Mouse (Mus musculus) intestine, embryonic 15.5 days (tissue): Measurements from ENCODE around the gene Masp1. TPM values are rescaled to one million over a fixed set of nuclear protein-coding genes. Genes with fewer than 3 reads are reported as not detected.
A peak's percentile ranks its signal among the peaks of the same experiment; 100 is the strongest.

ENCODE experiments used
- ATAC-seq: fragments of 200-750 bp; cut with Nextera tagmentation; 2 replicates; pipeline ENCODE4 v1.8.0; 2017; ENCODE audit warnings: moderate TSS enrichment, moderate library complexity
- H3K27ac ChIP-seq: fragments of 300-500 bp; sonication (generic); 2 replicates; pipeline ENCODE4 v1.5.1; 2015; ENCODE audit warnings: mild to moderate bottlenecking, inconsistent platforms
- H3K27me3 ChIP-seq: fragments of 300-500 bp; sonication (generic); replicated peaks from 2 replicates; pipeline ENCODE4 v1.6.1; 2015; ENCODE audit warnings: inconsistent platforms
- H3K36me3 ChIP-seq: fragments of 300-500 bp; sonication (generic); 2 replicates; pipeline ENCODE4 v1.6.1; 2015; ENCODE audit warnings: inconsistent platforms
- H3K4me1 ChIP-seq: fragments of 300-500 bp; sonication (generic); replicated peaks from 2 replicates; pipeline ENCODE4 v1.6.1; 2015; ENCODE audit warnings: inconsistent platforms
- H3K4me2 ChIP-seq: fragments of 300-500 bp; sonication (generic); replicated peaks from 2 replicates; pipeline ENCODE4 v1.6.1; 2015; ENCODE audit warnings: mild to moderate bottlenecking, inconsistent platforms
- H3K4me3 ChIP-seq: fragments of 300-500 bp; sonication (generic); replicated peaks from 2 replicates; pipeline ENCODE4 v1.5.1; 2015; ENCODE audit warnings: inconsistent platforms
- H3K9ac ChIP-seq: fragments of 300-500 bp; sonication (generic); 2 replicates; pipeline ENCODE4 v1.6.1; 2015; ENCODE audit warnings: inconsistent platforms
- H3K9me3 ChIP-seq: fragments of 300-500 bp; sonication (generic); 2 replicates; pipeline ENCODE4 v1.6.1; 2016; ENCODE audit warnings: inconsistent platforms
- WGBS: fragments of 180-500 bp; shearing (Covaris S2); methylation state at CpG from one replicate; pipeline ENCODE4 v1.1.7; 2015; 5-methylcytosine and 5-hydroxymethylcytosine counted together
- polyA plus RNA-seq: library from polyadenylated mRNA; unstranded; fragments of >200 nt; fragmentation: Nextera tagmentation; extraction: Ambion mirVana; gene quantifications from 2 replicates; pipeline ENCODE4 v1.2.1, GENCODE M21; 2015

Masp1 gene
- polyA plus RNA-seq, 1 experiment from 2014 or later: 4.5 TPM

DNA sequence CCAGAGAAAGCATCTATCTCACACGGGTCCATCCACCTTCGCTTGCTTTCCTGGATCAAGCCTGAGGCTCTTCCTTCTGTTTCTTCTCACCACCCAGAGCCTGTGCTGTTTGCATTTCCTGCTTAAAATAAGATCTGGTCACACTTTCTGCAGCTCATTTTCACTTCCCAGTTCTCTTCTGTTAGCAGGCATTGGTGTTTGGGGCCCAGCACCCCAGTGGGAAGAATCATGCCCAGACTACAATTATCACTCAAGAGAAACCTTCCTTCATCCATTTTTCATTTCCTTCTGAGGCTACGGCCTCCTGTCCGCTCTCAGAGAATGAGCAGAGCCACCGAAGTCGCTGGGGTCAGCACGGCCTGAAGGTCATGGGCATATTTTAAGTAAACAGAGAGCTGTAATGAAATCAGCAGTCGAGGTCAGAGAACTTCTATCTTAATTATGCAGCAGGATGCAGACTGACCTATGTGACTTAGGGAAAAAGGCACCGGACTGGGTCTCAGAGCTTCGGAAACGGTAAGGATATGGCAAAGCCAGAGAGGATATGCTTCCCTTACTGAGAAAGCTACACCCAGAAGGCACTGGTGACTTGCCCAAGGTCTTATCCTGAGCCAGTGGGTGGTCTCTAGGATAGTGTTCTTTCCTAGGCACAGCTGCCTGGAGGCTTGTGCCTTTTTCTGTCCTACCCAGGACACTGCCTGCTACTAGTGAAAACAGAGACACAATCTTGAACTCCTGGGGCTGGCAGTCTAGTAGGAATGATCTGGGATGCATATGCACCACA, 14.5 kb downstream of the Masp1 start:
- Histone ChIP-seq H3K4me1 (no peaks in the 10 kb centered on the region), H3K27ac (no peak overlapping the region), H3K36me3 (no peaks in the 10 kb centered on the region), H3K27me3 (no peaks in the 10 kb centered on the region), H3K4me2 (no peak overlapping the region), H3K9me3 (no peaks in the 10 kb centered on the region), H3K4me3 (no peak overlapping the region), H3K9ac (no peak overlapping the region)
- WGBS: 41% methylated on average over 11 of the region's 11 CpGs
- ATAC-seq: no peak

DNA sequence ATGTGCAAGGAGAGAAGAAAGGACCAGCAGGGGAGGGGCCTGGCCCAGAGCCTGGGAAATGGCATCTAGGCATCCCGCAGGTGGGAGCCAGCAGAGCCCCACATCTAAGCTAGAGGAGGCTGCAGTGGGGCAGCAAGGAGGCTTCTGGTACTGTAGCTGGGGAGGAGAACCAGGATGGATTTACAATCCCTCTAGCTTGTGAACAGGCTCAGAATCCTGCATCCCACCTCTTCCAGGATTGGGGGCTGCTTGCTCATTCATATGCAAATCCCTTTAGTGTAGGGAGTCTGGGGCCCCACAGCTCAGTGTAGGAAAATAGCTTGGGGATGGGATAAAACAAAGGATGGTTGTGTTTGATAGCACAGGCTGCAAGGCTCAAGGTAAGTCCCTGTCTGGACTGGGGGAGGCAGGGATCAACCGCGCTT, 16.3 kb downstream of the Masp1 start:
- H3K27ac ChIP-seq: no peak overlapping the region
- no peak overlapping the region for H3K4me2 ChIP-seq
- WGBS: 76% methylated on average over 3 of the region's 3 CpGs
- no peaks in the 10 kb centered on the region for H3K36me3 ChIP-seq
- H3K4me1 ChIP-seq: no peaks in the 10 kb centered on the region
- ATAC-seq: no peak
- no peak overlapping the region for H3K9ac ChIP-seq
- H3K9me3 ChIP-seq: no peaks in the 10 kb centered on the region
- no peaks in the 10 kb centered on the region for H3K27me3 ChIP-seq
- H3K4me3 ChIP-seq: no peak overlapping the region

DNA sequence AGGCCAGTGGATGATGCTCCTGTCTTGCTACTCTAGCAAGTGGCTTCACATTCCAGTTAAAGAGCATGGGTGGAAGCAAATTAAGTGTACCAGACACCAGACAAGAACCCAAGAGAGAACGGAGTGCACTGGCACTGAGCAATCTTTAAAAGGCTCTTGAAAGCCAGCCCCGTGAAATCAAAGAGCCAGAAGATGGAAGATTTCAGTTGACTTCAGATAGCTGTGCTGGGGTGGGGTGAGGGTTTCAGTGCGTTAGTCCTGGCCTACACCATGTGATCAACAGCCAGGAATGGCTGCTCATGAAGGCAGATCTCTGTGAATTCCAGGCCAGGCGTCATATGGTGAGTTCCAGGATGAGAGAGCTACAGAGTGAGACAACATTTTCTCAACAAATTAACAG, 17.3 kb downstream of the Masp1 start:
- no peaks in the 10 kb centered on the region for H3K9me3 ChIP-seq
- no peak overlapping the region for H3K4me2 ChIP-seq
- H3K4me1 ChIP-seq: peaks cover 8% of the 10 kb centered on the region
- no peaks in the 10 kb centered on the region for H3K36me3 ChIP-seq
- no peak overlapping the region for H3K4me3 ChIP-seq
- no peak overlapping the region for H3K27ac ChIP-seq
- H3K9ac ChIP-seq: no peak overlapping the region
- no peak for ATAC-seq
- no peaks in the 10 kb centered on the region for H3K27me3 ChIP-seq
- 76% methylated on average over 4 of the region's 4 CpGs for WGBS

DNA sequence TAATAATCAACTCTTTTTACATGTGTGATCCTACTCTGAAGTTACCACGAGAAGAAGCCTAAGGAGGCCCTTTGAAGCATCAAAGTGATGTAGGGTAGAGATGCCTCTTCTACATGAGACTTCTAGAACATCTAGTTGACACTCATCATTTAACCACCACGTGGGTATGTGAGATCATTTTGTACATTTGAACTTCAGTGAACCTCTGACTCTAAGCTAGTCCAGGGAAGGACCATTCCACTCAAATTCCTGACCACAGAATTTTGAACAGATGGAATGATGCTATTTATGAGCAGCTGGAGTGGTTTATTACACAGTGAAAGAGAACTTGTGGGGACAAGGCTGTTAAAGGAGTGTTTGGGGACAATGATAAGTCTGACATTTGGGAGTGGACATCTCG, 18.1 kb downstream of the Masp1 start:
- Histone ChIP-seq H3K9me3 (no peaks in the 10 kb centered on the region), H3K36me3 (no peaks in the 10 kb centered on the region), H3K4me2 (no peak overlapping the region)

DNA sequence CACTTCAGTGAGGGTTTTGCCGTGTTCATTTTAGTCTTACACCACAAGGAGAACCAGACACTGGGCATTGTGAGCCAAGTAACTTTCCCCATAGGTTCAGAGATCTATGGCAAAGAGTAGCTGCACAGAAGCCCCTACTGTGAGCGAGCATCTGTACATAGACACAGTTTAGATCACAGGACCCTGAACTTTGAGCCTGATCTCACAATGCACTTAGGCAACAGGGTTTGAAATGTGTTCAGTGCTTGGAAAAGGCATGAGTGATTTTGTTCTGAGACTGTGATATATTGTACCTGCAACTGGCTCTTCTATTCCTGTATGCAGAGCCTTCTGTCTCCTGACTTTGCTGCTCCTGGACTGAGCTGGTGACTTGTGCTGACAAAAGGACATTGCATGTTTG, 19.3 kb downstream of the Masp1 start:
- H3K4me1 ChIP-seq: peaks cover 9% of the 10 kb centered on the region
- 82% methylated on average over 2 of the region's 2 CpGs for WGBS
- H3K9me3 ChIP-seq: no peaks in the 10 kb centered on the region
- H3K4me3 ChIP-seq: no peak overlapping the region
- no peaks in the 10 kb centered on the region for H3K27me3 ChIP-seq
- ATAC-seq: no peak
- no peaks in the 10 kb centered on the region for H3K36me3 ChIP-seq
- no peak overlapping the region for H3K4me2 ChIP-seq
- no peak overlapping the region for H3K9ac ChIP-seq
- H3K27ac ChIP-seq: no peak overlapping the region

More for the DNA sequence above, 18.1 kb downstream of the Masp1 start:
- Histone ChIP-seq H3K27me3 (no peaks in the 10 kb centered on the region), H3K9ac (no peak overlapping the region), H3K4me1 (peaks cover 9% of the 10 kb centered on the region), H3K27ac (no peak overlapping the region), H3K4me3 (no peak overlapping the region)
- WGBS: 75% methylated on average over 3 of the region's 3 CpGs
- ATAC-seq: no peak

DNA sequence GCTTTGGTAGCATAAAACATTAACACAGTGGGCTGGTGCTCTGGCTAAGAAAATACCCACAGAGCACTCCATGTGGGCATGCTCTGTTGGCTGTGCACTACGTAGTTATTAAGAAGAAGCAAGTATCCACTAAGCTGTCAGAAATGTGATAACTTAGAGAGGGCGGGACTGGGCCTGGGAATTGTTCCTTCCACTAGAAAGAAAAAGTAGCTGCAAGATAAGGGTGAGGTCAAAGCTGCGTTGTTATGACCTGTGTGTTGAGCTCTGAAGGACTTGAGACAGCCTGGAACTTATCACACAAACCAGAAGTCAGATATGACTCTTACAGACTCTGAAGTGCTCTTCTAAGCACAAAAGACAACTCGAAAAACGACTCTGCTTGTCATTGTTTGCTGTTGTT, 20.1 kb downstream of the Masp1 start:
- H3K4me2 ChIP-seq: no peak overlapping the region
- no peak overlapping the region for H3K4me3 ChIP-seq
- H3K4me1 ChIP-seq: peaks cover 9% of the 10 kb centered on the region
- no peaks in the 10 kb centered on the region for H3K9me3 ChIP-seq
- WGBS: 60% methylated on average over 5 of the region's 5 CpGs
- no peaks in the 10 kb centered on the region for H3K36me3 ChIP-seq
- no peaks in the 10 kb centered on the region for H3K27me3 ChIP-seq
- no peak overlapping the region for H3K27ac ChIP-seq
- ATAC-seq: no peak
- H3K9ac ChIP-seq: no peak overlapping the region

DNA sequence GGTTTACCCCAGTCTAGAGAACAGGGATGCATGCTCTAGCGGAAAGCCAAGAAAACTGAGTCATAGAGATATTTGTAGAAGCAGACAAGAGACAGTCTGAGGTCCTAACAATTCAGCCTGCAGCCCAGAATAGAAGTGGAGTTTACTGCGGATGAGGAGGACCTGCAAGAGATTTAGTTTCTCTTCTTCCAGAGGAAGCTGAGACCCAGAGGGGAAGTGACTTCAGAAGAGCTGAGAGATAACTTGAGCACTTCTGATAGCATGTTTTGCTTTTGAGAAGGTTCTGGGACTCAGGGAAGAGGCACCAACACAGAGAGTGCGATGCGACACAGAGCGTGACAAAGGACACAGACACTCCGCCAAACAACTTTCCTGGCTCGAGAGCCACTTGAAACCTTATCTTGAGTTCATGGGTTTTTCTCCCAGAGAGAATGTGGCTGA, 21.9 kb downstream of the Masp1 start:
- Histone ChIP-seq H3K27me3 (no peaks in the 10 kb centered on the region), H3K9ac (no peak overlapping the region), H3K4me1 (peaks cover 9% of the 10 kb centered on the region), H3K4me3 (no peak overlapping the region), H3K27ac (no peak overlapping the region), H3K9me3 (no peaks in the 10 kb centered on the region), H3K36me3 (no peaks in the 10 kb centered on the region), H3K4me2 (no peak overlapping the region)
- no peak for ATAC-seq
- 62% methylated on average over 7 of the region's 7 CpGs for WGBS

DNA sequence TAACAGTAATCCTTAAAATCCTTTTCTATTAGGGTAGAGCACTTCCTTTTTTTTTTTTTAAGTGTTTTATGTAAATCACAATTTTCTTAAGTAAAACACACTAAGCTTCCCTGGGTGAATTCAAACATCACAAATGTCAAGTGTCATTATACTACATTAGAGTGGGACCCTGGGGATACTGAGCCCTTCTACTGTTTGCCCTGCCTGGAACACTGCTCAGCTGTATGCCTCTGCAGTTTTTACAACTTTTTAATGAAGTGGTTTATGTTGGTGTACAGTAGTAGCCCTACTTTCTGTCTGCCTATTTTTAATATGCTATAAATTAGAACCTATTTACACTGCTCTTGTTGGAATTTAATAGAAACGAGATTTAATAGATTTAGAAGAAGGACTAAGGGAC, 22.7 kb downstream of the Masp1 start:
- Histone ChIP-seq H3K9me3 (no peaks in the 10 kb centered on the region), H3K9ac (no peak overlapping the region), H3K4me3 (no peak overlapping the region), H3K27me3 (no peaks in the 10 kb centered on the region), H3K36me3 (no peaks in the 10 kb centered on the region), H3K27ac (no peak overlapping the region), H3K4me2 (no peak overlapping the region), H3K4me1 (peaks cover 9% of the 10 kb centered on the region)
- WGBS: 24% methylated on average over 1 of the region's 1 CpGs
- ATAC-seq: no peak

DNA sequence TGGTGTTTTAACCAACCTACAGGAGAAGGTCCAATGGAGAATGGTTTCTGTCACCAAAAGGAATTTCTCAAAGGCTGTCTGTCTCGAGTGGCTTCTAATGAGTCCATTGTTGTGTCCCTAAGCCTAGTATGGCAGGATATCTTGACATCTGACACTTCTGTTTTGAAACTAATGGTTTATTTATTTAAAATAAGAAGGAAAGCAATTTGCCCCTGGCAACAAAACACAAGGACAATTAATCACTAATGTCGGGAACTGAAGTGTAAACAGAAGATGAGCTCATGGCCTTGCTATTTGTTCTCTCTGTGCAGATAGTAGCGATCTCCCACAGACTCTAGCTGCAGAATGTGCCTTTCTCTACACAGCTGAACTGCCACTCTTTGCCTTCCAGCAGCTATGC, 23.2 kb downstream of the Masp1 start:
- Histone ChIP-seq H3K9ac (no peak overlapping the region), H3K36me3 (no peaks in the 10 kb centered on the region), H3K27ac (no peak overlapping the region), H3K27me3 (no peaks in the 10 kb centered on the region), H3K4me2 (no peak overlapping the region), H3K4me3 (no peak overlapping the region), H3K9me3 (no peaks in the 10 kb centered on the region), H3K4me1 (peaks cover 9% of the 10 kb centered on the region)
- peak; percentile 79 for ATAC-seq
- 13% methylated on average over 3 of the region's 3 CpGs for WGBS

DNA sequence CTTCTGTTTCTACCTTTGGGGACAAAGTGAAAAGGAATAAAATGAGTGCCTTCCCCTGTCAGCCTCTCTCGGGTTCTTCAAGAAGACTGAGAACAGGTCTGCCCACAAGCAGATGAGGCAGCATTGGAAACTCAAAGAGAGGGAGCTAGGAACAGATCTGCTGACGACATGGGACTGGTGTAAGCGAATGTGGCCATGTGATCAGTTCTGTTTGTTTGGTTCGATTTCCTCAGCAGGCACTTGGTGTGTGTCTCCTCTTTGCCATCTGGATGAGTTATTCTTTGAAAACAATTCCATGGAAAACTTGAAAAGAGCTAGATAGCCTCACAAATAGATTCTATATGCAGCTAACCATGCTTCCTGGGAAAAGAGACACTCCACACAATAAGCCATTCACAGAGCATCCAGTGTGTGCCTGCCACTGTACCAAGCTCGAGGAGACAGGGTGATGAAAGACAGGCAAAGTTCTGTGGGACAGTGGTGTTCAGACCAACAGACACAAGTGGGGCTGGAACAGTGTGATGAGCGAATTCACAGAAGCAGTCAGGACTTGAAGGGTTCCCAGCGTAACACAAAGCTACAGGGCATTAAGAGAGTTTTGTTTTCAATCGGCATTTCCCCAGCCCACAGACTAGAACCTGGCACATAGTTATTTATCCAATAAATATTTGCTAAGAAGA, 24.2 kb downstream of the Masp1 start:
- WGBS: 60% methylated on average over 8 of the region's 8 CpGs
- Histone ChIP-seq H3K36me3 (no peaks in the 10 kb centered on the region), H3K27me3 (no peaks in the 10 kb centered on the region), H3K9ac (no peak overlapping the region), H3K4me1 (peaks cover 9% of the 10 kb centered on the region), H3K4me2 (no peak overlapping the region), H3K4me3 (no peak overlapping the region), H3K9me3 (no peaks in the 10 kb centered on the region), H3K27ac (no peak overlapping the region)
- no peak for ATAC-seq

DNA sequence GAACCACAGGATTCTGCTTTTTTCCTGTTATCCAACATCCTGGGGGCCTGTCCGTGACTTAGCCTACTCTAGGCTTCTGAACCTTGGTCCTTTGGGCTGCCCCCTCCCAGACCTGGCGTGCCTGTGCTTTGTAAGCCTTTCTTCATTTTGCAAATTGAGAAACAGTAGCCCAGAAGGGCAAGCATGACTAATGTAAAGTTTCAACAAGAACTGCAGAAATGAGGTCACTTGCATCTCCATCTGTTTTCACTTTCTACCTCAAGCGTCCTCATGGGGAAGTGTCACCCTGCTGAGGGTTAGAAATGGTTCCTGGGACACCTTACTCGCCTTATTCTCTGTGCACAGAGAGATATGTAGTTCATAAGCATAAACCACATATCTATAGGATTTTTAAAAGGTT, 27.8 kb downstream of the Masp1 start:
- H3K27ac ChIP-seq: no peak overlapping the region
- ATAC-seq: no peak
- no peak overlapping the region for H3K4me2 ChIP-seq
- H3K9me3 ChIP-seq: no peaks in the 10 kb centered on the region
- no peak overlapping the region for H3K4me3 ChIP-seq
- no peaks in the 10 kb centered on the region for H3K27me3 ChIP-seq
- 77% methylated on average over 4 of the region's 4 CpGs for WGBS
- H3K9ac ChIP-seq: no peak overlapping the region
- no peaks in the 10 kb centered on the region for H3K36me3 ChIP-seq
- H3K4me1 ChIP-seq: no peaks in the 10 kb centered on the region

DNA sequence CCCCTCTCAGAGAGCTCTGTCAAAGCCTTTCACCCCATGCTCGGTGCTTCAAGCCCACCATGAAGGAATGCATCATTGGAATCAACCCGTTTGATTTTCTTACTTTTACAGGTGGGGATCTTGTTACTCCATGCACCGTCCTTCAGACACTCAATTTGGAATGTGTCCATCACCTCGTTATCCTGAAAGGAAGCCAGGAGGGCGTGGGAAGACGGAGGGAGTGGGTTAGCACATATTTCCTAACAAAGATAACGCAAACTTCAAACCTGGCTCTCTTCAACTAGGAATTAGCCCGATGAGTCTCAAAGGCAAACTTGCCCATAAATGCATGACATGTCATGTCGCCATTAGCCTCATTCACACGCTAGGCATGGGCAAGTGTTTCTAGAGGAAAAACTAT, 37.3 kb downstream of the Masp1 start:
- H3K9me3 ChIP-seq: no peaks in the 10 kb centered on the region
- H3K4me3 ChIP-seq: no peak overlapping the region
- no peaks in the 10 kb centered on the region for H3K36me3 ChIP-seq
- no peak overlapping the region for H3K27ac ChIP-seq
- no peak overlapping the region for H3K9ac ChIP-seq
- no peak overlapping the region for H3K4me2 ChIP-seq
- no peaks in the 10 kb centered on the region for H3K27me3 ChIP-seq
- ATAC-seq: no peak
- no peaks in the 10 kb centered on the region for H3K4me1 ChIP-seq
- WGBS: 88% methylated on average over 10 of the region's 10 CpGs

DNA sequence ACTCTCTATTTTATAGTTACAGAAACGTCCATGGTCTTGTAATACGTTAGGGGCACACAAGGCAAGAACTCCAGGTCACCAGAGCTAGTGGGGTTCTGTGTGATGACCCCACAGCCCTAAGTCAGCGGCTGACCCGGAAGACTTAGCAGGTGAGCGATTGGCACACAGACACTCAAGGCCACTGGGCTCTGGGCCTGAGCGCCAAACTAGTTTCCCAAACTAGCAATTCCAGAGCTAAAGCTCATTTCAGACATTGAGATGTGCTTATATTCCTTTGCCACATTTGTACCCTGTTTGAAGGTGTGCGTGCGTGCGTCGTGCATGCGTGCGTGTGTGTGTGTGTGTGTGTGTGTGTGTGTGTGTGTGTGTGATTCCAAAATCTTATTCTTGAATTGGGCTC, 37.8 kb downstream of the Masp1 start:
- H3K9me3 ChIP-seq: no peaks in the 10 kb centered on the region
- H3K4me3 ChIP-seq: no peak overlapping the region
- no peak overlapping the region for H3K9ac ChIP-seq
- H3K4me2 ChIP-seq: no peak overlapping the region
- no peaks in the 10 kb centered on the region for H3K4me1 ChIP-seq
- H3K27ac ChIP-seq: no peak overlapping the region
- 95% methylated on average over 12 of the region's 12 CpGs for WGBS
- no peaks in the 10 kb centered on the region for H3K27me3 ChIP-seq
- ATAC-seq: no peak
- H3K36me3 ChIP-seq: no peaks in the 10 kb centered on the region
